Mouse (Mus musculus): ENCODE measurements around the gene Kcns3. TPM values are rescaled to one million over a fixed set of nuclear protein-coding genes. Genes with fewer than 3 reads are reported as not detected.
"Not testable (repeated sequence)": the region's sequence is repeated elsewhere in the genome, so short reads cannot be mapped to it uniquely, and the experiment has no call there.

Gene Kcns3
- polyA plus RNA-seq, 1 experiment from 2014 or later: 8.5 TPM

- no peak overlapping the region for H3K4me2 ChIP-seq (ENCODE audit: low read depth, low read length)
- no peaks in the 10 kb centered on the region for H3K27me3 ChIP-seq (ENCODE audit: control insufficient read depth, insufficient read depth, low read depth, low read length)
- no peaks in the 10 kb centered on the region for H3K9me3 ChIP-seq (ENCODE audit: control insufficient read depth, low read length)
- H3K27ac ChIP-seq (ENCODE audit: low read length): peak overlapping the region; percentile 17; the same call in 1 of the 2 replicates
- peak; percentile 86 for ATAC-seq (ENCODE audit: low read depth)
- H3K4me1 ChIP-seq (replicated peaks; ENCODE audit: control insufficient read depth, insufficient read depth, low read length): 0 out of 2 replicates have a peak, but pooled peaks cover 2% of the 10 kb centered on the region
- H3K9ac ChIP-seq (ENCODE audit: low read length): no peak overlapping the region
- 45% methylated on average over 3 of the region's 3 CpGs for WGBS
- H3K36me3 ChIP-seq (ENCODE audit: control insufficient read depth, insufficient read depth, low read length): no peaks in the 10 kb centered on the region
- H3K4me3 ChIP-seq (ENCODE audit: low read length): no peak overlapping the region
Observed at GRCm38 (mm10) chr12:11101565-11101964, 49.3 kb downstream of the Kcns3 start.

GRCm38 (mm10) chr12:11088626-11089372, 62.1 kb downstream of the Kcns3 start:
- Histone ChIP-seq H3K4me1 (replicated peaks; ENCODE audit: control insufficient read depth, insufficient read depth, low read length) (no peaks in the 10 kb centered on the region), H3K4me3 (ENCODE audit: low read length) (no peak overlapping the region), H3K9me3 (ENCODE audit: control insufficient read depth, low read length) (no peaks in the 10 kb centered on the region), H3K9ac (ENCODE audit: low read length) (no peak overlapping the region), H3K27ac (ENCODE audit: low read length) (no peak overlapping the region), H3K4me2 (ENCODE audit: low read depth, low read length) (no peak overlapping the region), H3K27me3 (ENCODE audit: control insufficient read depth, insufficient read depth, low read depth, low read length) (no peaks in the 10 kb centered on the region), H3K36me3 (ENCODE audit: control insufficient read depth, insufficient read depth, low read length) (no peaks in the 10 kb centered on the region)
- ATAC-seq (ENCODE audit: low read depth): peak; percentile 80
- WGBS: 14% methylated on average over 5 of the region's 5 CpGs

GRCm38 (mm10) chr12:11086866-11087265, 64.0 kb downstream of the Kcns3 start:
- WGBS: 40% methylated on average over 5 of the region's 5 CpGs
- no peak overlapping the region for H3K4me2 ChIP-seq (ENCODE audit: low read depth, low read length)
- H3K4me3 ChIP-seq (ENCODE audit: low read length): no peak overlapping the region
- no peaks in the 10 kb centered on the region for H3K9me3 ChIP-seq (ENCODE audit: control insufficient read depth, low read length)
- no peaks in the 10 kb centered on the region for H3K27me3 ChIP-seq (ENCODE audit: control insufficient read depth, insufficient read depth, low read depth, low read length)
- no peak for ATAC-seq (ENCODE audit: low read depth)
- H3K9ac ChIP-seq (ENCODE audit: low read length): no peak overlapping the region
- no peak overlapping the region for H3K27ac ChIP-seq (ENCODE audit: low read length)
- H3K36me3 ChIP-seq (ENCODE audit: control insufficient read depth, insufficient read depth, low read length): no peaks in the 10 kb centered on the region
- no peaks in the 10 kb centered on the region for H3K4me1 ChIP-seq (replicated peaks; ENCODE audit: control insufficient read depth, insufficient read depth, low read length)

GRCm38 (mm10) chr12:11071079-11071478, 79.8 kb downstream of the Kcns3 start:
- 76% methylated on average over 2 of the region's 2 CpGs for WGBS
- Histone ChIP-seq H3K4me2 (ENCODE audit: low read depth, low read length) (no peak overlapping the region), H3K9ac (ENCODE audit: low read length) (no peak overlapping the region), H3K4me1 (replicated peaks; ENCODE audit: control insufficient read depth, insufficient read depth, low read length) (no peaks in the 10 kb centered on the region), H3K36me3 (ENCODE audit: control insufficient read depth, insufficient read depth, low read length) (no peaks in the 10 kb centered on the region), H3K27ac (ENCODE audit: low read length) (no peak overlapping the region), H3K9me3 (ENCODE audit: control insufficient read depth, low read length) (no peaks in the 10 kb centered on the region), H3K4me3 (ENCODE audit: low read length) (no peak overlapping the region), H3K27me3 (ENCODE audit: control insufficient read depth, insufficient read depth, low read depth, low read length) (no peaks in the 10 kb centered on the region)
- no peak for ATAC-seq (ENCODE audit: low read depth)

- Histone ChIP-seq H3K27me3 (ENCODE audit: control insufficient read depth, insufficient read depth, low read depth, low read length) (no peaks in the 10 kb centered on the region), H3K9ac (ENCODE audit: low read length) (no peak overlapping the region), H3K4me3 (ENCODE audit: low read length) (no peak overlapping the region), H3K27ac (ENCODE audit: low read length) (no peak overlapping the region), H3K36me3 (ENCODE audit: control insufficient read depth, insufficient read depth, low read length) (no peaks in the 10 kb centered on the region), H3K4me2 (ENCODE audit: low read depth, low read length) (no peak overlapping the region), H3K9me3 (ENCODE audit: control insufficient read depth, low read length) (no peaks in the 10 kb centered on the region), H3K4me1 (replicated peaks; ENCODE audit: control insufficient read depth, insufficient read depth, low read length) (no peaks in the 10 kb centered on the region)
- WGBS: 73% methylated on average over 2 of the region's 2 CpGs
- no peak for ATAC-seq (ENCODE audit: low read depth)
Observed at GRCm38 (mm10) chr12:11066865-11067264, 84.0 kb downstream of the Kcns3 start.

- 82% methylated on average over 4 of the region's 4 CpGs for WGBS
- not testable (repeated sequence) for H3K36me3 ChIP-seq (ENCODE audit: control insufficient read depth, insufficient read depth, low read length)
Observed at GRCm38 (mm10) chr12:11052676-11053075, 98.2 kb downstream of the Kcns3 start.

GRCm38 (mm10) chr12:11041821-11042220, 109.0 kb downstream of the Kcns3 start:
- Histone ChIP-seq H3K27ac (ENCODE audit: low read length) (no peak overlapping the region), H3K9ac (ENCODE audit: low read length) (no peak overlapping the region), H3K27me3 (ENCODE audit: control insufficient read depth, insufficient read depth, low read depth, low read length) (no peaks in the 10 kb centered on the region), H3K9me3 (ENCODE audit: control insufficient read depth, low read length) (no peaks in the 10 kb centered on the region), H3K36me3 (ENCODE audit: control insufficient read depth, insufficient read depth, low read length) (no peaks in the 10 kb centered on the region), H3K4me1 (replicated peaks; ENCODE audit: control insufficient read depth, insufficient read depth, low read length) (no peaks in the 10 kb centered on the region), H3K4me3 (ENCODE audit: low read length) (no peak overlapping the region), H3K4me2 (ENCODE audit: low read depth, low read length) (no peak overlapping the region)
- no peak for ATAC-seq (ENCODE audit: low read depth)

More at GRCm38 (mm10) chr12:11052676-11053075, 98.2 kb downstream of the Kcns3 start:
- H3K4me1 ChIP-seq (replicated peaks; ENCODE audit: control insufficient read depth, insufficient read depth, low read length); H3K9me3 ChIP-seq (ENCODE audit: control insufficient read depth, low read length); H3K4me2 ChIP-seq (ENCODE audit: low read depth, low read length); H3K27ac ChIP-seq (ENCODE audit: low read length); ATAC-seq (ENCODE audit: low read depth); H3K27me3 ChIP-seq (ENCODE audit: control insufficient read depth, insufficient read depth, low read depth, low read length); H3K9ac ChIP-seq (ENCODE audit: low read length); H3K4me3 ChIP-seq (ENCODE audit: low read length): not testable (repeated sequence)

Other genes with a start within 250 kb of the Kcns3 start
- not detected in 2 replicates for gene Msgn1, start 57.9 kb upstream of the Kcns3 start, polyA plus RNA-seq (2015; fragmentation: Nextera tagmentation; extraction: Ambion mirVana)
- 8.5 and 11.7 TPM in 2 replicates for gene Gen1, start 114.7 kb upstream of the Kcns3 start, polyA plus RNA-seq (2015; fragmentation: Nextera tagmentation; extraction: Ambion mirVana)
- gene Smc6, start 114.8 kb upstream of the Kcns3 start, polyA plus RNA-seq (2015; fragmentation: Nextera tagmentation; extraction: Ambion mirVana): 139 and 143 TPM in 2 replicates